Mouse (Mus musculus) adipocyte (in vitro differentiated cells): ENCODE results near the gene Slc2a5.

Experiments
- DNase-seq: peaks from one replicate; pipeline ENCODE4 v3.0.0-alpha.2; 2016; ENCODE audit warnings: low spot score

Slc2a5 gene

GRCm38 (mm10) chr4:150140346-150140745 lies 21.3 kb downstream of the Slc2a5 start:
- DNase-seq = no peak

GRCm38 (mm10) chr4:150144242-150144641 lies 25.2 kb downstream of the Slc2a5 start:
- DNase-seq = no peak

GRCm38 (mm10) chr4:150146286-150146685 lies 27.2 kb downstream of the Slc2a5 start:
- peak; percentile 40 for DNase-seq

- DNase-seq = no peak
Measured at GRCm38 (mm10) chr4:150151045-150151444, 32.0 kb downstream of the Slc2a5 start.

GRCm38 (mm10) chr4:150152483-150152882 lies 33.4 kb downstream of the Slc2a5 start:
- no peak for DNase-seq

- DNase-seq = no peak
Measured at GRCm38 (mm10) chr4:150155301-150155700, 36.2 kb downstream of the Slc2a5 start.

- no peak for DNase-seq
Measured at GRCm38 (mm10) chr4:150155731-150156130, 36.6 kb downstream of the Slc2a5 start.

GRCm38 (mm10) chr4:150157348-150157882 lies 38.3 kb downstream of the Slc2a5 start:
- no peak for DNase-seq

- no peak for DNase-seq
Measured at GRCm38 (mm10) chr4:150159458-150159857, 40.4 kb downstream of the Slc2a5 start.

- no peak for DNase-seq
Measured at GRCm38 (mm10) chr4:150162561-150163169, 43.6 kb downstream of the Slc2a5 start.

GRCm38 (mm10) chr4:150164875-150165274 lies 45.8 kb downstream of the Slc2a5 start:
- no peak for DNase-seq

GRCm38 (mm10) chr4:150168406-150168805 lies 49.3 kb downstream of the Slc2a5 start:
- DNase-seq = no peak

- no peak for DNase-seq
Measured at GRCm38 (mm10) chr4:150172107-150172506, 53.0 kb downstream of the Slc2a5 start.

GRCm38 (mm10) chr4:150173281-150173680 lies 54.2 kb downstream of the Slc2a5 start:
- peak; percentile 54 for DNase-seq

- DNase-seq = no peak
Measured at GRCm38 (mm10) chr4:150174027-150174426, 54.9 kb downstream of the Slc2a5 start.

- DNase-seq = no peak
Measured at GRCm38 (mm10) chr4:150176535-150176934, 57.5 kb downstream of the Slc2a5 start.

GRCm38 (mm10) chr4:150177122-150177521 lies 58.0 kb downstream of the Slc2a5 start:
- no peak for DNase-seq

GRCm38 (mm10) chr4:150178131-150178530 lies 59.0 kb downstream of the Slc2a5 start:
- DNase-seq = peak; percentile 8

GRCm38 (mm10) chr4:150181304-150181703 lies 62.2 kb downstream of the Slc2a5 start:
- DNase-seq = no peak

GRCm38 (mm10) chr4:150188236-150188635 lies 69.2 kb downstream of the Slc2a5 start:
- no peak for DNase-seq

GRCm38 (mm10) chr4:150192199-150192598 lies 73.1 kb downstream of the Slc2a5 start:
- DNase-seq = no peak
